Mouse (Mus musculus) heart, postnatal 4 days (tissue): Measurements from ENCODE around the gene Ccndbp1. TPM values are rescaled to one million over a fixed set of nuclear protein-coding genes. Genes with fewer than 3 reads are reported as not detected.
"Not testable (repeated sequence)": the region's sequence is repeated elsewhere in the genome, so short reads cannot be mapped to it uniquely, and the experiment has no call there.

Experiments used
- DNase-seq: peaks from one replicate; pipeline ENCODE4 v3.0.0; 2021
- total RNA-seq, 2 experiments: library from RNA; stranded (reverse); gene quantifications; 2 replicates each; pipeline ENCODE4 v1.2.3; 2021

Gene Ccndbp1
- total RNA-seq = 10 to 100 TPM; 26.1 to 29.3 TPM

DNA sequence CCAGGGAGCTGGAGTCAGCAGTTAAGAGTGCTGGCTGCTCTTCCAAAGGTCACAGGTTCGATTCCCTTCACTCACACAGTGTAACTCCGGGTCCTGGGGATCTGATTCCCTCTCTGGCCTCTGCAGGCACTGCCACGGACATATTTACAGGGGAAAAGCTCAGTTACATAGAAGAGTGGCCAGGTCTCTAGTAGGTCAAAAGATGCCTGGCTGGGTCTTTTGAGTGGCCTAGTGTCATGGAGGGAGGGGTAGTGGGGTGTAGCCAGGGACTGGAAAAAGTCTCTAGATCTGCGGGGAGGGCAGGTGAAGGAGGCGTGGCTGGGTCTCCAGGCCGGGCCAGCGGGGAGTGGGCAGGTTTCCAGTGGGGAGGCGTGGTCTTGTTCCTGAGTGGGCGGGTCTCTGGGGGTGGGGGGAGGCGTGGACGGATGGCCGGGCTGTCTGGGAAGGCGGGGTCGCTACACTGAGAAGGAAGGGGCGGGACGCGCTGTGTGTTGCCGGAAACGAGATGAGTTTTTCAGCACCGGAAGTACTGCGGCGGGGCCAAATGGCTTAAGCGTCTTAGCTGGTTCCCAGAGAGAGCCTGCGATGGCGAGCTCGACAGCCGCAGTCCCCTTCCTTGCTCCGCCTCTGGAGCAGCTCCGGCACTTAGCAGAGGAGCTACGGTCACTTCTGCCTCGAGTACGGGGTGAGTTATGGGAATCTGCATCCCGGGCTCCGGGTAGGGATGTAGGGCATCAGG, at the start of gene Ccndbp1:
TSS of gene Ccndbp1 (plus strand) at position 479 of the 739 bp plus-strand sequence.
- DNase-seq = peak; percentile 95

DNA sequence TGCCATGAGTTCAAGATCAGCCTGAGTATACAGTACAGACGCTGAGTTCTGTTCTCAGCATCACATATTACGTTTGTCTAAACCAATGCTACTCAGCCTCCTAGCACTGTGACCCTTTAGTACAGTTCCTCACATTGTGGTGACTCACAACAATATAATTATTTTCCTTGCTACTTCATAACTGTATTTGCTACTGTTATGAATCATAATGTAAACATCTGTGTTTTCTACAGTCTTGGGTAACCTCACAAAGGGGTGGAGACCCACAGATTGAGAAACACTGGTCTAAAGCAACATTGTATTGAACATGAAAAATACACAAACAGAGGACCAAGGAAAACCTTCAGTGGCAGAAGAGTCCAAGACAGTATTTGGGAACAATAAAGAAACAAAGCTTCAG, 48.8 kb upstream of the Ccndbp1 start:
- no peak for DNase-seq

DNA sequence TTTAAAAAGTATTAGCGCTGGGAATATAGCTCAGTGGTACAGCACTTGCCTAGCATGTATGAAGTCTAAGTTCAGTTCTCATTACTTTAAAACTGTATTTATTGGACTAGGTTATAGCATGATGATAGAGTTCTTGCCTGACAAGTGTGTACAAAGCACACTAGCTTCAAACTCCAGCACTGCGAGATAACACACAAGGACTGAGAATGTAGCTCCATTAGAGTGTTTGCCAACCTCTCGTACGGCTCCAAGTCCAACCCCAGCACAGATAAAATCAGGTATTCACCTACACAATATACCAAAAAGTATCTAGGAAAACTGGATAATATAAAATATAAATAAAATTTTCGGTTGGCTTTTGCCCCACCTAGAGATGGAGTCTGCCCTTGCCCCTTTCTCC, 48.4 kb upstream of the Ccndbp1 start:
- no peak for DNase-seq

DNA sequence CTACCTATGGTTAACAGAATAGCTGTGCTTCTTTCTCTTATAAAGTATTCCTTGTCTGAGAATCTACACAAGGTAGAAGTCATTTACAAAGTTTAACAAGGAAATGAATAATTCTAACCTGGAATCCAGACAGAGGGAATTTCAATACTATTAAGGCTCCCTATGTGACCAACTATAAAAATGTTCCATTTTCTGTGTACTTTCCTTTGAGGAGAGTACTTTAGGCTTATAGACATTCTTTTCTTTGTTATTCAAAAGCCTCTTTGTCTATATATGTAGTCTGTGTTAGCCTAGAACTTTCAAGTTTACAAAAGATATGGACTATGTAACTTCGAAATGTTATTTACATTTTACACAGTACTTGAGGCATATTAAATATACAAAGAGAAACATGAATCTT, 47.9 kb upstream of the Ccndbp1 start:
- DNase-seq = no peak

DNA sequence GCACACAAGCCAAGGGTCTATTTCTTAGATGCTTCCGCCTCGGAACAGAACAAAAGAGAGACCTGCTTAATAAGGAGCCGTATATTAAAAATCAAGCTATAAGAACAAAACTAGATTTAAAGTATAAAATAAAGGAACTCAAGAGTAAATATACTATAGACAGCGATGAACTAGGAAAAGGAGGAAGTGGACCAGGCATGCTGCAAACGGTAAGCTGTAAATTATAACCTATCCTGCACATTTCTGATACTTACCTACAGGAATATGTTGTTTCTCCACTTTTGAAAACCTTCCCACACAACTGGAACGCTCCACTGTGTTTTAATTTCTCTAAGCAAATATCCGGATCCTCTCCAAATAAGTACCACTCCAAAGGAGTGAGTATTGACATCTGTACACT, 45.1 kb upstream of the Ccndbp1 start:
- no peak for DNase-seq

DNA sequence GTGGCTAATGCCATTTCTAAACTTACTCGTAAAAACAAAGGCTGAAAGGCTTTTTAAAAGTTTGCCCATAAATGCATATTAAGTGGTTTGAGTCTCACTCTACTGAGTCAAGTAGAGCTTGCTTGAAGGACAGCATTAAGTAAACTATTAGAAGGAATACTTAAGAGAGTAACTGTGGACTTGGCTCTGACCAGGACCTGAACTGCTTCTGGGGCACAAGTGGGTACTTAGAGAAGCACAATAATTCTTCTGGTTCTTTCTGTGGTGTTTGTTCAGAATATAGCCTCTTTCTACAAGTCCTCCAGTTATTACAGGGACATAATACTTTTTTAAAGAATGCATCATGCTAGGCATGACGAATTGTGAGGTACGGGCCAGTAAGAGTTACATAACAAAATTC, 42.7 kb upstream of the Ccndbp1 start:
- DNase-seq = no peak

DNA sequence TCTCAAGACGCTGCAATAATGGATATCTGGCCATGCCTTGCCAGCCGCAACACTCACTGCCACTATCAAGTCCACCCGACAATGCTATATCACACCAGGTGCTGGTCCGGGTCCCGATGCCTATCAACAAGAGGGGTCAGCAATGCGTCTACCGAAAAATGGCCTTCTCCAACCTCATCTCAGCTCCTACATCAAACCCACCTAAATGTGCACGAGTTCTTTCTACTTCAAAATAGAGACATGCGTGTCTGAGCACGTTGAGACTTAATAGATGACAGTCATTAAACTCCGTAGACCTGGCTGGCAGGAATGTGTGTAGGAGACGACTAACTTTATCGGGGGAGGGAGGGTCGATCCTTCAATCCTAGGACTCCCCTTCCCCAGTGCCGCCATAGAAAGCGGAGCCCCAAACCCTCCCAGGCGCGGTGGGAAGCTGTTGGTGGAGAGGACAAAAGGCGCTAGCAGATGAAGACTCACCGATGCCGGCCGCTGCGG, 38.1 kb upstream of the Ccndbp1 start:
- peak; percentile 12 for DNase-seq

DNA sequence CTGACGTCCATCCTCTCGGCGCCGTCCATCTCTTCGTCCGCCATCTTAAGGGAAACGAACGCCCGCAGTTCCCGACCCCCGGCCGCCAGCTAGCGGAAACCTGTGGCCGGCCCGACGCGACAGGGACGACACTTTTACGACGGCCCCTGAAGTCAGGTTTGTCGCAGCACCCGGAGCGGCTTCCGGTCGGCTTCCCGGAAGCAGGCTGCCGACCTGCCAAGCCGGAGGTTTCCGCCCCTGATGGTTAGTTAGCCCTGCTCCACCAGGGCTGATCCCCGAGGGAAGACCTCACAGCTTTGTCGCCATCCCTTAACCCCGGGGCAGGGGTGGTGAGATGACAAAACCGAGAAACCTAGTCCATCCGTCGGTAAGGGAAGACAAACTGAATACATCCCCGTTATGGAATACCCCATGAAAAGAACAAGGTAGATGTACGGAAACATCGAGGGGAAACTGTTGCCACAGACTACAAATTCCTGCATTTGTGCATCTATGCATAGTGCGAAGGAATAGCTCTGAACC, 37.6 kb upstream of the Ccndbp1 start, which contains the start of gene Ubr1:
TSS of gene Ubr1 (minus strand) at position 157 of the 522 bp plus-strand sequence.
- DNase-seq = peak; percentile 90

DNA sequence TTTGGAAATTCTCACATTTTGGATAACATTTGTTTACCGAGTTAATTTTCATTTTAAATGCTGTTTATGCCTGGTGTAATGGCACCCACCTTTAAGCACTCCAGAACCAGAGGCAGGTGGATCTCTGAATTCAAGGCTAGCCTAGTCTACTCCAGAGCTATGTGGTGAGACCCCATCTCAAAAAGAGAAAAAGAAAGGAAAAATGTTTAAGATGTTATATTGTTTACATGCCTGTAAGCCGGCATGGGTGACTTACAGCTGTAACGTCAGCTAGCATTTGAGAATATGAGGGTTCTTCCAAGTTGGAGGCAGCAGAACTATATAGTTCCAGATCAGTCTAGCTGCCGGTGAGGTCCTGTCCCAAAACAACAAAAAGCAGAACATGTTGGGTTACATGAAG, 36.4 kb upstream of the Ccndbp1 start:
- DNase-seq = no peak

DNA sequence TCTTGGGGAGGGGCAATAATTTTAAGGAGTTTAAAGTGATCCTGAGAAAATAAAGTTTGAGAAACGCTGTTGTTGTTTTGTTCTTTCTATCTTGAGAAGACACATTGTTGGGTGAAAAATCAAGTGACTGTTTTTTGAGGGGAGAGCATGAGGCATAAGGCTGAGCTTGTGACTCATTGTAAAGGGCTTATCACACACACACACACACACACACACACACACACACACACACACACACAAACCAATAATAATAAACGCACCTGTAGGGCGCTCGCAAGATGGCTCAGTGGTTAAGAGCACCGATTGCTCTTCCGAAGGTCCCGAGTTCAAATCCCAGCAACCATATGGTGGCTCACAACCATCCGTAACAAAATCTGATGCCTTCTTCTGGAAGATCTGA, 35.9 kb upstream of the Ccndbp1 start:
- not testable (repeated sequence) for DNase-seq

DNA sequence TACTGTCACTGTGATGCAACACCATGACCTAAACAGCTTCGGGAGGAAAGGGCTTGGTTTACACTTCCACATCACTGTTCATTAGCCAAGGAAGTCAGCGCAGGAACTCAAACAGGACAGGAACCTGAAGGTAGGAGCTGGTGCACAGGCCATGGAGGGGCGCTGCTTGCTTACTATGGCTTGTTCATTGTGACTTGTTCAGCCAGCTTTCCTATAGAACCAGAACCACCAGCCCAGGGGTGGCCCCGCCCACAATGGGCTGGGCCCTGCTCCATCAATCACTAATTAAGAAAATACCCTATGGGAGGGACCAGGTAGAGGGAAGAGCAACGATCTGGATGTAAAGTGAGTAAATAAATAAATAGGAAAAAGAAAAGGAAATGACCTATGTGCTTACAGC, 35.2 kb upstream of the Ccndbp1 start:
- DNase-seq = no peak

DNA sequence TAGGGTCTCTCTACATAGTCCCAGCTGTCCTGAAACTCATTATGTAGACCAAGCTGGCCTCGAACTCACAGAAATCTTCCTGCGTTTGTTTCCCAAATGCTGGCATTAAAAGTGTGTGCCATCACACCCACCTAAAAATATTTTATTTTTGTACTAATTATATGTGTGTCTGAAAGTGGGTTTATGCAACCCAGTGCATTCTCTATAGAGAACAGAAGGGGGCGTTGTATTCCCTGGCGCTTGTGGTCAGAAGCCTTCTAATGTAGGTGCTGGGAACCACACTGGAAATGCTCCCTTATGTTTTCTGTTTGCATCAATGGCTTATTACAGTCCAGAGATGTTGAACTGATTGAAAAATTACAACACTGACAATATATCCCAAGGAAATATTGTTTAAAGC, 31.9 kb upstream of the Ccndbp1 start:
- DNase-seq = no peak

DNA sequence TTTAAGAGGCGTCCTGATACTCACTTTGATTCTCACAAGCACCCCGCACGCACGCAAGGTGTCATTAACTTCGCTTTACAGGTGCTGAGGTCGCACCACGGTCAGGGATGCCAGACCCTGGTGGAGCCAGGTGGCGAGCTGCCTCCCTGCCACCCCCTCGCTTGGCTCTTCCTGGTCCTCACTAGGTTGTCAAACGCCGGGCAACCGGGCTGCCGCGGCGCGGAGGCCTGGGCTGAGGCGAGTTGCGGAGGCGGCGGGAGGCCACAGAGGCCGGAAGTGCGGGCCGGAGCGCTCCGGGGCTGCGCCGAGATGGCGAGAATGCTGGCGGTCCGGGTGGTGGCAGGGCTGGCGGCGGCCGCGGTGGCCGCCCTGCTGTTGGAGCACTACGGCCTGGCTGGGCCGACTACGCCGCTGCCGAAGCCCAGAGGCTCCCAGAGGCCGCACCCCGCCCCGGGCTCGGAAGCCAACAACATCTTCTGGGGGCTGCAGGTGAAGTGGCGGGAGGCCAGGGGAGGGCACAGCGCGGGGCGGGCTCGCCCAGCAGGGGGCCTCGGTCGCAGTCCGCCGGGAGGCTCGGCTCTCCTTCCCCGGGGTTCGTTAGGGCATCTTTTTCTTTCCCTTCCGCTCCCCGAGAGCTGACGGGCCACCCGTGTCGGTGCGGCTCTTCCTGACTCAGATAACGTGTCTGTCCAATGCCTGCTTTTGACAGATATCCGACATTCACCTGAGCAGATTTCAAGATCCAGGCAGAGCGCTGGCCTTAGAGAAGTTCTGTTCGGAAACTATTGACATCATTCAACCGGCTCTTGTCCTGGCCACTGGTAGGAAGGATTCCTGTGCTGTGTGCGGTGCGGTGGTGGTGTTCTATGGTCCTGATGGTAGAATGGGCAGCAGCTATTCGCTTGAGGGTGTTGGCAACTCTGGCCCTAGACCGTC, 30.9 kb upstream of the Ccndbp1 start, which contains the start of gene Tmem62:
TSS of gene Tmem62 (plus strand) at position 28 of the 936 bp plus-strand sequence.
- DNase-seq = peak; percentile 73

DNA sequence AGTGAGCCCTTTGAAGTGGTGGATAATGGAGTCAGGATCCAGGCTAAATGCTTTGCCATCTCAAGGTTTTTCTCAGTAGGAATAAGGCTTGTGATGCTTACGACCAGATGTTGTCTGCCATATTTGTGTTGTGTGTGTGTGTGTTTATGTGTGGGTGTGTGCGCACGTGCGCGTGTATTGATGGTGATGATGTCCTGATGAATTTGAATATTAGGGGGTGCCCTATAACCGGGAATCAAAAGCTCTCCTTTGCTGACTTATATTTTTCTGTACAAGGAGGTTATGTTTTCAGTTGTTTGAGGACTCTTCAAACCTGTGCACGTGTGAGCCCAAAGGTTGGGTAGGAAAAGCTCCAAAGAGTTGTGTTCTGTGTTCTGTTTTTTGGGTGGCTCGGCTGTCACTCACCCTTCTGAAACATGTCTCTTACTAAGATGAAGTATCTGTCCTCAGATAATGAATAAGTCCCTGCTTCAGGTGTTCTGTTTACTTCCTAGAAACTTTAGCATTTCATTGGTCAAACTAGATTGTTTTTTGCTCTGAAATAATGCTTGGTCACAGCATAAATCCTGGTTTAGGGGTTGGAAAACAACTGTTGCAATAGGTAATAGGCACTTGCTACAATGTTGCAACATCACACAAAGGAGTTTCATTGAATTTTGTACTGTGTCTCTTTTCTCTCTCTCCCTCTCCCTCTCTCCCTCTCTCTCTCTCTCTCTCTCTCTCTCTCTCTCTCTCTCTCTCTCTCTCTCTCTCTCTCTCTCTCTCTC, 30.1 kb upstream of the Ccndbp1 start:
- DNase-seq = no peak

DNA sequence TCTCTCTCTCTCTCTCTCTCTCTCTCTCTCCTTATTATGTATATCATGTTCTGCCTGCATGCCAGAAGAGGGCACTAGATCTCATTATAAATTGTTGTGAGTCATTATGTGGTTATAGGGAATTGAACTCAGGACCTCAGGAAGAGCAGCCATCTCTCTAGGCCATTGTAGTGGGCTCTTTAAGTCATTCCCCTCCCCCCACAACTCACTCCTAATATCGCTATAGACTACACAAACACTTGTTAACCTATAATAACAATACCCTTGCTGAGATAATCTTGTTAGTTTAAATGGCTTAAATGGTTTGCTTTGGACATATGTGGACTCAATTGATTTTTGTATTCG, 29.5 kb upstream of the Ccndbp1 start:
- DNase-seq = no peak

DNA sequence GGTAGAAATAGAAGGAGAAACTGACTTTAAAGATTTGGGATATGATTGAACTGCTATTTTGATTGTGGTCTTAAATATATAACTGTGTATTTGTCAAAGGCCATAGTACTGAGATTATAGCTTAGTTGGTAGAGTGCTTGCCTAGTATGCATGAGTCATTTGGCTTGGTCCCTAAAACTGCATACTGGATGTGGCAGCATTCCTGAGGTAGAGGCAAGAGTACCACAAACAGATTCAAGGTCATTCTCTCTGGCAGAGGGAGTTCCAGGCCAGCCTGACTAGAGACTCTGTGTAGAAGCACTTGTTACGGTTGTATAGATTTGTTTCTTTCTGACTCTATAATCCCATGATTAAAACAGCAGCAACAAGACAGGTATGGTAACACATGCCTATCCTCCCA, 28.4 kb upstream of the Ccndbp1 start:
- no peak for DNase-seq

DNA sequence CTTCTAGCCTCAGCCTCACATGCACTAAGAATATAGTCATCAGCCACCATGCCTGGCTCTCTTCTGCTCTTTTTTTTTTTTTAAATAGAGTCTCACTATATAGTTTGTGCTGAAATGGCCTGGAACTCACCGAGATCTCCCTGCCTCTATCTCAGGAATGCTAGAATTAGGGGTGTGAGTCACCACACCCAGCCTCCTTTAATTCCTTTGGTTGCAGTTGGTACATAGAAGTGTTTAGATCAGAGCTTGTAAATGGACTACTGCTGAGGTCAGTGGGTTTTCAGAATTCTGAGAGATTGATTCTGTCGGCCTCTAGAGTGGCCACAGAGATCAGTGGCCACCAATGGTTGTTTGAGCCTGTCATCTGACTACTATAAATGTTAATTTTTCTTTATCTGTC, 27.3 kb upstream of the Ccndbp1 start:
- DNase-seq = no peak

DNA sequence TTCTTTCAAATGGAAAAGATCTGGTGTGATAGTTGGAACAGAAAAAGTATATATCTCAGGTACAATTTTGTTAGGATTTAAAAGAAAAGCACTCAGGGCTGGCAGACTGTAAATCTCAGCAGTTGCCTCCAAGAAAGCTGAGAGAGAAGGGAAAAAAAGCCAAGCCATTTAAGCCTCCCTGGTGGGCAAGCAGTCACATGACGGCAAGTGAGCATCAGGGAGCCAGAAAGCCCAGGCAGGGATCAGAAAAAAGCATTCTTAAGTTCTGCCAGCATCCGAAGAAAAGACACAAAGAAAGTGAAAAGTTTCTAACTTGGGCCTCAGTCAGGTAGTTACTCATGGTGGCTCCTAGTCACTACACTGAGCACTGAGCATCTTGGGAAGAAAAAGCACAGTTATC, 24.6 kb upstream of the Ccndbp1 start:
- no peak for DNase-seq

DNA sequence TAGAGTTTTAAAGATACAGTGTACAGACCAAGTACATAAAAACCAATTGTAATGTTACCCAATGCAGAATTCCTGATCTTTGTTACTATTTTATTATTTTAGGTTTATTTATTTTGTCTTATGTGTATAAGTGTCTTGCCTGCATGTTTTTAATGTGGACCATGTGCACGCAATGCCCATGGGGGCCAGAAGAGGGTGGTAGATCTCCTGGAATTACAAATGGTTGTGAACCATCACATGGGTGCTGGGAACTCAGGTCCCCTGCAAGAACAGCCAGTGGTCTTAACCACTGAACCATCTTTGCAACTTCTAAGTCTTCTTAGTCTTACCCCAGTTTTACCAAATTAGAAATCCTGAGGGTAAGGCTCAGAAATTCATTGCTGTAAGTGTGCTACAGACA, 23.0 kb upstream of the Ccndbp1 start:
- DNase-seq = no peak

DNA sequence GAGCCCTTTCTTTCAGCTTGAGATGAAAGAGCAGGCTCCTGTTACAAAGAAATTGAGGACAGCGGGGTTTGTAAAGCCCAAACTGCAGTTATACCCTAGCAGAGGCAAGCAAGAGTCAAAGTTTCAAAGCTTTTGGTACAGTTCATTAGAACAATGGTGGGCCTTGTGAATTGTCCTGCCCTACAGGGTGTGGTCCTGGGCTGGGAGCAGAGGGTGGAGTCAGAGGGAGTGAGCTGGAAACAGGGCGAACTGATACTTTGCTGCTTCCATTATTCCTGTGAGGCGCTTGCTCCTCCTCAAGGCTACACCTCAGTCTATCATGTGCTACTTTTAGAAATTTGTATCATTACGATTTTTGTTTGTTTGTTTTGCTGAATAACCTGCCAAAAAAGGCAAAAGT, 17.0 kb upstream of the Ccndbp1 start:
- DNase-seq = no peak

DNA sequence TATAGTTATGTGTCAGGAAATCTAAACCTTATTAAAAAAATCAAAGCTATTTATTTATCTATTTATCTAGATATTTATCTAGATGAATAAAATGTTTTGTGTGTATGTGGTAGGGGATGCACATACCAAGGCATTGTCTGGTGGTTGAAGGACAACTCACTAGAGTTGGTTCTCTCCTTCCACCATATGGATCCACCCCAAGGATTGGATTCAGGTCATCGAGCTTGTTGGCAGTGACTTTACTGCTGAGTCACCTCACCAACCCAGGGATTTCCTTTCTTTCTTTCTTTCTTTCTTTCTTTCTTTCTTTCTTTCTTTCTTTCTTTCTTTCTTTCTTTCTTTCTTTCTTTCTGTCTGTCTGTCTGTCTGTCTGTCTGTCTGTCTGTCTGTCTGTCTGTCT, 11.6 kb upstream of the Ccndbp1 start:
- not testable (repeated sequence) for DNase-seq

DNA sequence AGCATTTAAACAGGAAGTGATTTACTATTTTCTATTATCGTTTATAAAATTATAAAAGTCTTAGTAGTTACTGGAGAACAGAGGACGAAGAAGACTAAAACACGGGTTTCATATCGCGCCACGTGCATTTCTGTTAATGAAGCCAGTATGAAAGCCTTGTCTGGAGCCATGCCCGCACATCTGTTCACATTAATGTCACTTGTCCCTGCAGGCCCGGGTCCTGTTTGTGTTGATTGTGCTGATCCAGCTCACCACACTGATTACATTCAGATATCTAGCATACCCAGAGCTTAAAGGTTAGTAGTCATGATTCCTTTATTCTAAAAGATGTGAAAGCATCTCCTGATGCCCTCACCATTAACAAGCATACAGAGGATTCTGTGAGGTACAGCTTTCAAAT, 9.3 kb upstream of the Ccndbp1 start:
- no peak for DNase-seq

DNA sequence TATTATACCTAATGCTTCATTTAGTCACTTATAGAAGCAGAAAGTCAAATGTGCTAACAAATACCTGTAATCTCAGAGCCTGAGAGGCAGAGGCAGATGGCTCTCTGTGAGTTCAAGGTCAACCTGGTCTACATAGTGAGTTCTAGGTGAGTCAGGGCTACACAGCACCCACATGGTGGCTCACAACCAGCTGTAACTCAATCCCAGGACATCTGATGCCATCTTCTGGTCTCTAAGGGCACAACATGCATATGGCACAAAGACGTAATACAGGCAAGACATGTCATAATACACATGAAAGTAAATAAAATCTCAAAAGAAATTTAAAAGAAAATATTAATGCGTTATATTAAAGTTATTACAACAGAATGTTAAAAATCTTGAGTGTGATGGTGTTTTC, 4.6 kb upstream of the Ccndbp1 start:
- no peak for DNase-seq
